Mouse (Mus musculus) heart, embryonic 15.5 days (tissue): ENCODE data around the gene Traf1. TPM values are rescaled to one million over a fixed set of nuclear protein-coding genes. Genes with fewer than 3 reads are reported as not detected.

Experiments used
- ATAC-seq: fragments of 200-750 bp; cut with Nextera tagmentation; replicated peaks from 2 replicates; pipeline ENCODE4 v1.8.0; 2017; ENCODE audit warnings: low read depth, moderate TSS enrichment; ENCODE audit not compliant: insufficient number of reproducible peaks, insufficient read depth, low FRiP score
- H3K27ac ChIP-seq: fragments of 300-500 bp; sonication (generic); 2 replicates; pipeline ENCODE4 v1.5.1; 2015; ENCODE audit warnings: mild to moderate bottlenecking, inconsistent platforms
- H3K27me3 ChIP-seq: fragments of 300-500 bp; sonication (generic); 2 replicates; pipeline ENCODE4 v1.6.1; 2015; ENCODE audit warnings: inconsistent platforms
- H3K36me3 ChIP-seq: fragments of 300-500 bp; sonication (generic); 2 replicates; pipeline ENCODE4 v1.6.1; 2015; ENCODE audit warnings: mild to moderate bottlenecking, inconsistent platforms
- H3K4me1 ChIP-seq: fragments of 300-500 bp; sonication (generic); replicated peaks from 2 replicates; pipeline ENCODE4 v1.6.1; 2015; ENCODE audit warnings: inconsistent platforms
- H3K4me2 ChIP-seq: fragments of 300-500 bp; sonication (generic); 2 replicates; pipeline ENCODE4 v1.6.1; 2015; ENCODE audit warnings: inconsistent platforms, mild to moderate bottlenecking, moderate library complexity
- H3K4me3 ChIP-seq: fragments of 300-500 bp; sonication (generic); 2 replicates; pipeline ENCODE4 v1.5.1; 2015; ENCODE audit warnings: mild to moderate bottlenecking, inconsistent platforms
- H3K9ac ChIP-seq: fragments of 300-500 bp; sonication (generic); 2 replicates; pipeline ENCODE4 v1.6.1; 2015; ENCODE audit warnings: mild to moderate bottlenecking, inconsistent platforms
- H3K9me3 ChIP-seq: fragments of 300-500 bp; sonication (generic); replicated peaks from 2 replicates; pipeline ENCODE4 v1.6.1; 2016; ENCODE audit warnings: inconsistent platforms
- WGBS: fragments of 180-500 bp; shearing (Covaris S2); methylation state at CpG from one replicate; pipeline ENCODE4 v1.1.7; 2015; ENCODE audit warnings: mixed read lengths; 5-methylcytosine and 5-hydroxymethylcytosine counted together
- polyA plus RNA-seq: library from polyadenylated mRNA; unstranded; fragments of >200 nt; fragmentation: Nextera tagmentation; extraction: Ambion mirVana; gene quantifications from 2 replicates; pipeline ENCODE4 v1.2.1, GENCODE M21; 2015

Gene Traf1
- polyA plus RNA-seq, 1 experiment from 2014 or later, result 1.4 TPM

DNA sequence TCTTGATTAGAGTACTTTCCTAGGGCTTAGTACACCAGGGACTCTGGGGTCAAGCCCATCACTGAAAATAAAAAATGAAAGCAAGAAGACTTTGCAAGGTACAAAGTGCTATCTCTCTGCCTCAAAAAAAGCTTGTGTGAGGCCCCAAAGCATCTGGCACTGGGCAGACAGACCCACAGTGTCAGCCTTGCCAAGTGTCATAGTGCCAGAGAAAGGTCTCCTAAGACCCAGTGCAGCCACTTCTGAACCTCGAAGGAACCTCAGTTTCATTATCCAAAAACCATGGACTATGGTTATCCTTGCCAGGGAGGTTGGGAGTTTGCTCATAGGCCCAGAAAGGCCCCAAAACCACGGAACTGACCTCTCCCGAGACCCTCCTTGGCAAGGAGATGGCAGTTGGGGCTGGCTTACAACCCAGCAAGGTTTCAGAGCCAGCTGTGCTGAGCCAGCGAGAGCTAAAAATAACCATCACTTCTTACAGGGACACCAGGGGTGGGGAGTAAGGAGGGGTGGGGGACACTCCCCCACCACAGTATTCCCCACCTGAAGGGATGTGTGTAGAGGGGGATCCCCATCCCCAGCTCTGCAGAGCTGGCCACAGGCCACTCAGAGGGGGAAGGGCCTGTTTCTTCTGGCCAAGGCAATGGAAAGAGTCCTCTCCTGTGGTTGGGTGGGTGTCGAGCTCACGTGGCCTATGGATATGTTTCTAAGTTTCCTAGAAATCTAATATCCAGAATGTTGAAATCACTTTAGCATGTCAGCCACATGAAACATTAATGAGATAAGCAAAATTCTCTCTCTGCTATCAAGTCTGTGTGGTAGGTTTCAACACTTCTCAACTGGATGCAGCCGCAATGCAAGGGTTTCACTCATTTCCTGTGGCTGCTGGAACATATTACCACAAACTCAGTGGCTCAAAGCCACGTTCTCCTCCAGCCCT lies 23.0 kb downstream of the Traf1 start:
- H3K27me3 ChIP-seq, result peaks cover 12% of the 10 kb centered on the region
- 31% methylated on average over 8 of the region's 8 CpGs for WGBS
- H3K36me3 ChIP-seq, result no peaks in the 10 kb centered on the region
- H3K4me1 ChIP-seq, result peaks cover 24% of the 10 kb centered on the region
- no peaks in the 10 kb centered on the region for H3K9me3 ChIP-seq
- H3K4me2 ChIP-seq, result peak overlapping the region; percentile 26
- no peak overlapping the region for H3K9ac ChIP-seq
- H3K27ac ChIP-seq, result peak overlapping the region; percentile 45
- ATAC-seq, result peak; percentile 59
- H3K4me3 ChIP-seq, result no peak overlapping the region

GRCm38 (mm10) chr2:34937460-34937859 lies 24.1 kb downstream of the Traf1 start:
- Histone ChIP-seq H3K4me2 (no peak overlapping the region), H3K4me1 (peaks cover 24% of the 10 kb centered on the region), H3K36me3 (no peaks in the 10 kb centered on the region), H3K27ac (no peak overlapping the region), H3K27me3 (peaks cover 12% of the 10 kb centered on the region), H3K4me3 (no peak overlapping the region), H3K9ac (no peak overlapping the region), H3K9me3 (no peaks in the 10 kb centered on the region)
- ATAC-seq, result no peak
- WGBS, result 48% methylated on average over 5 of the region's 5 CpGs

DNA sequence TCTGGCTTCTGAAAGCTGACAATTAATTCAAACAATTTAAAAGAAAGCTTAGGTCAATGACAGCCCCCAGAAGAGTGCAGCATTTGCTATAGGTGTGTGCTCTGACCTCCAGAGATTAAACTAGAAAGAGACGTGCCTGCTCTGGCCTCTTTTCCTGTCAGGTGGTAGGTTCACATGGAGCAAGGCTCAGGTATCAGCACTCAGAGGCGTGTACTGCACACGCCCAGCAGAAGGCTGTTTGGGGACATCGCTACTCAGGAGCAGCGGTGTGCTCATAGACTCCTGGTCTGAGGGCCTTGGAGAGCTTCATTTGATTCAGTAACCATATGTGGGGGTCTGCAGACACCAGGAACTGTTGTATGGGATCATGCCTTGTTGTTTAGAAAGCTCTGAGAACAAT lies 34.3 kb downstream of the Traf1 start:
- ATAC-seq, result no peak
- H3K27me3 ChIP-seq, result no peaks in the 10 kb centered on the region
- H3K9me3 ChIP-seq, result no peaks in the 10 kb centered on the region
- H3K9ac ChIP-seq, result no peak overlapping the region
- no peak overlapping the region for H3K4me2 ChIP-seq
- H3K36me3 ChIP-seq, result no peaks in the 10 kb centered on the region
- H3K4me1 ChIP-seq, result no peaks in the 10 kb centered on the region
- WGBS, result 61% methylated on average over 5 of the region's 5 CpGs
- H3K27ac ChIP-seq, result no peak overlapping the region
- no peak overlapping the region for H3K4me3 ChIP-seq

- Histone ChIP-seq H3K36me3 (no peaks in the 10 kb centered on the region), H3K4me2 (no peak overlapping the region), H3K27me3 (no peaks in the 10 kb centered on the region), H3K9ac (no peak overlapping the region), H3K27ac (no peak overlapping the region), H3K4me3 (no peak overlapping the region), H3K4me1 (0 out of 2 replicates have a peak, but pooled peaks cover 5% of the 10 kb centered on the region), H3K9me3 (no peaks in the 10 kb centered on the region)
- no peak for ATAC-seq
- 16% methylated on average over 2 of the region's 2 CpGs for WGBS
These were observed 38.8 kb downstream of the Traf1 start for GRCm38 (mm10) chr2:34922729-34923128.

DNA sequence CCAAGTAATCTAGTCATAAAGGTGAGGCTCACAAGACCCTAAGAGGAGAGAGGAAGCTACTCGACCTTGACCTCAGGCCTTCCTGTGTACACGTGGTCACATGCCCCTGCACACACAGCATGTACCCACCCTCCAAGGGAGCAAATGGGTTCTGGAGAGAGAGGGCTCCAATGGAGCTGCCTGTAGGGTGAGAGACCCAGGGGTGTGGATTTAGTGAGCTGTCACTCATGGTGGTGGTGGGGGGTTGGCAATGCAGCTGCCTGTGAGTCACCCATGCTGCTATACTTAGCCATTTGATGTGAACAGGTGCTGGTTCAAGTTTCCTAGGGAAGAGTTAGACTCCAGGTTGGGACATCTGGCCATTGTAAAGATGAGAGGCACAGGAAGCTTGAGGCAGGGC lies 41.4 kb downstream of the Traf1 start:
- H3K36me3 ChIP-seq, result no peaks in the 10 kb centered on the region
- no peaks in the 10 kb centered on the region for H3K9me3 ChIP-seq
- WGBS, result 38% methylated on average over 2 of the region's 2 CpGs
- H3K4me1 ChIP-seq, result 0 out of 2 replicates have a peak, but pooled peaks cover 9% of the 10 kb centered on the region
- no peak overlapping the region for H3K9ac ChIP-seq
- 0 out of 2 replicates have a peak, but pooled peaks have one; percentile 35 for ATAC-seq
- H3K27me3 ChIP-seq, result no peaks in the 10 kb centered on the region
- no peak overlapping the region for H3K4me2 ChIP-seq
- no peak overlapping the region for H3K27ac ChIP-seq
- no peak overlapping the region for H3K4me3 ChIP-seq

DNA sequence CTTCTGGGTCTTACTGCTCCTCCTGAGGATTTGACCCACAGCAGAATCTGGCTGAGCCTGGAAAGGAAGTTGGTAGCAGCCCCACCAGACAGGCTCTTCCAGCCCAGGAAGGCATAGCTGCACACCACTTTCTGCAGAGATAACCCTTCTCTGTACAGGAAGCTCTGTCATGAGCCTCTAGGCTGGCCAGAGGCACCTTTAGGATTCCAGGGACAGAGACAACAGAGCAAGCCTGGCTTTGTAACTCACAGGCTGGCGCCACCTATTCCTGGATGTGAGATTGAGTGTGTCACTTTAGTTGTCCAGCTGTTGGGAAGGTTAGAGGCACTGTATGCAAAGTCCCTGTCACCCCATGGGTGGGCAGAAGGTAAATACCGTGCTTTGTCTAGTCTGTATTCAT lies 46.5 kb downstream of the Traf1 start:
- no peak for ATAC-seq
- H3K27ac ChIP-seq, result peak overlapping the region; percentile 33; the same call in 1 of the 2 replicates
- WGBS, result 36% methylated on average over 2 of the region's 2 CpGs
- peak overlapping the region; percentile 88; the same call in 1 of the 2 replicates for H3K4me2 ChIP-seq
- H3K9me3 ChIP-seq, result no peaks in the 10 kb centered on the region
- no peak overlapping the region for H3K4me3 ChIP-seq
- H3K9ac ChIP-seq, result no peak overlapping the region
- peaks cover 16% of the 10 kb centered on the region for H3K27me3 ChIP-seq
- no peaks in the 10 kb centered on the region for H3K36me3 ChIP-seq
- peaks cover 27% of the 10 kb centered on the region for H3K4me1 ChIP-seq

GRCm38 (mm10) chr2:34914823-34915082 lies 46.8 kb downstream of the Traf1 start:
- no peaks in the 10 kb centered on the region for H3K36me3 ChIP-seq
- ATAC-seq, result no peak
- H3K4me2 ChIP-seq, result peak overlapping the region; percentile 88
- peaks cover 25% of the 10 kb centered on the region for H3K4me1 ChIP-seq
- WGBS, result 25% methylated on average over 2 of the region's 2 CpGs
- H3K27ac ChIP-seq, result peak overlapping the region; percentile 33; the same call in 1 of the 2 replicates
- H3K9ac ChIP-seq, result no peak overlapping the region
- H3K27me3 ChIP-seq, result peaks cover 16% of the 10 kb centered on the region
- no peaks in the 10 kb centered on the region for H3K9me3 ChIP-seq
- H3K4me3 ChIP-seq, result peak overlapping the region; percentile 58

- Histone ChIP-seq H3K4me2 (peak overlapping the region; percentile 88), H3K36me3 (no peaks in the 10 kb centered on the region), H3K27ac (no peak overlapping the region), H3K4me1 (peaks cover 25% of the 10 kb centered on the region), H3K27me3 (peaks cover 16% of the 10 kb centered on the region), H3K4me3 (peak overlapping the region; percentile 58), H3K9me3 (no peaks in the 10 kb centered on the region), H3K9ac (peak overlapping the region; percentile 56)
- 3% methylated on average over 42 of the region's 50 CpGs for WGBS
- peak; percentile 27; the same call in 1 of the 2 replicates for ATAC-seq
These were observed 47.3 kb downstream of the Traf1 start for GRCm38 (mm10) chr2:34914069-34914822.

DNA sequence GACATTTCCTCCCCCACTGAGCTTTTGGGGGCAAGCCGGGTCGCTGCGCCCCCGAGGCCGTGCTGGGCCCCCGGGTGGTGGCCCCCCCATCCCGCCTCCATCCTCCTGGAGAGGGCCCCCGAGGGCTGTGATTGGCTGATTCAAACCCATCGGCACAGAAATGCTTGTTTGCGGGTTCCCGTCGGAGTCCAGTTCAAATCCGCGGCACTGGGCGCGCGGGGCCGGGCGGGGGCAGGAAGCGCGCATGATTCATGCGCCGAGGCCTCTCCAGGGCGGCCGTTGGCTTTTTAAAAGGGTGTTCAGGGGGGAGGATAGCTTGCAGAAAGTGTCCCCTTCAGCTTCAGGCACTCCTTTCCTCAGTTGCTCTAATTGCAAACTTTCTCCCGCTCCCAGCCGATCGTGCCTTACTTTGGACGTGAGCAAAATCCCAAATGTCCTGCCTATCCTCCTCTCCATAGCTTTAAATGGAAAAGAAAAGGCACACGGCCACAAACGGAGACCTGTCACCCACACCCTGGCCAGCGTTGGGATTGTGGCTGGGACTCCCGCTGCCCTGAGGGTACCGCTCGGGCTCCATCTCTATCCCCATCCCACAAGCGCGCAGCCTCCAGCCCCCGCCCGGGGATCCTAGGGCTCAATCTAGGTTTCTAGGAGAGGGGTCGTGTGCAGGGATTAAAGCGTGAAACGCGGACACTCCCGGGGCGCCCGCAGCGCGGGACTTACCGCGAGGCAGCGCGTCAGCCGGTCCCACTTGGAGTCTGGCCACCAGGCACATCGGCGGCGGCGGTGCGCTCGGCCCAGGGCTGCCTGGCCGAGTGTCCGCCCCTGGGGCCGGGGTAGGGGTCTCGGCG lies 48.1 kb downstream of the Traf1 start, which contains the start of gene Phf19:
Phf19 (minus strand) TSS at position 809 of the 851 bp plus-strand sequence.
- Histone ChIP-seq H3K4me2 (peak within 1 kb of the TSS; percentile 88), H3K27me3 (peaks cover 16% of the 10 kb centered on the region), H3K9ac (peak within 1 kb of the TSS; percentile 56), H3K27ac (peak within 1 kb of the TSS; percentile 33), H3K36me3 (no peaks in the 10 kb centered on the region), H3K4me3 (peak within 1 kb of the TSS; percentile 58), H3K9me3 (no peaks in the 10 kb centered on the region), H3K4me1 (peaks cover 25% of the 10 kb centered on the region)
- under 1% methylated on average over 59 of the region's 64 CpGs for WGBS
- ATAC-seq, result peak; percentile 59

GRCm38 (mm10) chr2:34912613-34913012 lies 49.0 kb downstream of the Traf1 start:
- H3K4me2 ChIP-seq, result peak overlapping the region; percentile 88
- ATAC-seq, result no peak
- H3K9ac ChIP-seq, result peak overlapping the region; percentile 56; the same call in 1 of the 2 replicates
- 46% methylated on average over 7 of the region's 7 CpGs for WGBS
- H3K27ac ChIP-seq, result no peak overlapping the region
- H3K4me1 ChIP-seq, result peaks cover 25% of the 10 kb centered on the region
- peaks cover 16% of the 10 kb centered on the region for H3K27me3 ChIP-seq
- H3K9me3 ChIP-seq, result no peaks in the 10 kb centered on the region
- peak overlapping the region; percentile 58 for H3K4me3 ChIP-seq
- no peaks in the 10 kb centered on the region for H3K36me3 ChIP-seq

DNA sequence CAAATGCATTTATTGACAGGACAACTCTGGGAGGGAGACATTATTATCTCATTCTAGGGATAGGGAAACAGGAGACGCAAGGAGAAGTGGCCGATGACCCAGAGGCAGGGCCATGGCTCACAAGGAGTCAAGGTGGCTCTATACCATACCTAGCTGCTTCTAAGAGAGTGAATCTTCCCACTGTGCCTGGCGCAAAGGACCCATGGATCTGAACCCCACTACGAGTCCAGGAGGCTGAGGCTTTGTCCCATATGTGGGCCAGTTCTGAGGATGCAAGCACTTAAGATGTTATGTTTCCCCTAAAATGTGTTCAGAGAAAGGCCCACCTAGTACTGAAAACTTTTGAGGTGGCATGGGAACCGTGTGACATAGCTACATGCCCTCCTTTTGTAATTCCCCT lies 49.7 kb downstream of the Traf1 start:
- Histone ChIP-seq H3K4me2 (no peak overlapping the region), H3K27me3 (peaks cover 16% of the 10 kb centered on the region), H3K36me3 (no peaks in the 10 kb centered on the region), H3K4me1 (peaks cover 25% of the 10 kb centered on the region), H3K9ac (no peak overlapping the region), H3K4me3 (no peak overlapping the region), H3K9me3 (no peaks in the 10 kb centered on the region), H3K27ac (no peak overlapping the region)
- ATAC-seq, result no peak
- 84% methylated on average over 5 of the region's 5 CpGs for WGBS
